Mouse (Mus musculus) layer of hippocampus, adult 18-20 months (tissue): ENCODE measurements around the gene Btbd35f14. TPM values are rescaled to one million over a fixed set of nuclear protein-coding genes. Genes with fewer than 3 reads are reported as not detected.
"Not testable (repeated sequence)": the region's sequence is repeated elsewhere in the genome, so short reads cannot be mapped to it uniquely, and the experiment has no call there.

ENCODE experiments used
- DNase-seq, 2 experiments: peaks; one replicate each; pipeline ENCODE4 v3.0.0; 2022; ENCODE audit warnings: low spot score in 2 of 2
- long read RNA-seq: library from polyadenylated mRNA; stranded (forward); transcript quantifications from one replicate; pipeline ENCODE4 v2.0.0, GENCODE M21; 2021
- total RNA-seq, 2 experiments: library from RNA; stranded (reverse); gene quantifications; 2 replicates each; pipeline ENCODE4 v1.2.3; 2021

The Btbd35f14 gene
- total RNA-seq = not detected
- long read RNA-seq = 0 reads

GRCm38 (mm10) chrX:33702249-33702648, at the start of gene Btbd35f14:
Gene Btbd35f14, minus strand, starts transcription at chrX:33702349.
- not testable (repeated sequence) for DNase-seq

- DNase-seq = not testable (repeated sequence)
These were observed 45.3 kb downstream of the Btbd35f14 start, which contains the start of gene Btbd35f13 for GRCm38 (mm10) chrX:33656872-33657271. Gene Btbd35f13, plus strand, starts transcription at chrX:33657172.

Other genes starting within 250 kb of the Btbd35f14 start
- gene Btbd35f15, start 125.0 kb downstream of the Btbd35f14 start, total RNA-seq = not detected
- not detected for gene Btbd35f13, start 45.2 kb downstream of the Btbd35f14 start, total RNA-seq